Mouse (Mus musculus) cortical plate, adult 2 months (tissue): ENCODE results near the gene Krt35. TPM values are rescaled to one million over a fixed set of nuclear protein-coding genes. Genes with fewer than 3 reads are reported as not detected.

ENCODE experiments used
- H3K27ac ChIP-seq: fragments of 200-500 bp; 2 replicates; pipeline ENCODE4 v1.5.1; 2012; ENCODE audit warnings: low read length, control low read depth, inconsistent platforms; ENCODE audit not compliant: insufficient read depth
- H3K4me1 ChIP-seq: fragments of 200-500 bp; 2 replicates; pipeline ENCODE4 v1.6.1; 2011; ENCODE audit warnings: low read length; ENCODE audit not compliant: control insufficient read depth, insufficient read depth
- H3K4me3 ChIP-seq: fragments of 200-500 bp; 2 replicates; pipeline ENCODE4 v1.5.1; 2011; ENCODE audit warnings: mild to moderate bottlenecking, low read length, control low read depth; ENCODE audit not compliant: insufficient read depth
- CTCF ChIP-seq: fragments of 200-500 bp; IDR thresholded peaks from 2 replicates; pipeline ENCODE4 v1.5.1; 2011; ENCODE audit warnings: mild to moderate bottlenecking, control low read depth, low read length; ENCODE audit not compliant: insufficient read depth; ENCODE audit errors: extremely low read depth
- POLR2A ChIP-seq: fragments of 200-500 bp; IDR thresholded peaks from 2 replicates; pipeline ENCODE4 v1.6.1; 2011; ENCODE audit warnings: mild to moderate bottlenecking, low read length, control low read depth; ENCODE audit not compliant: insufficient read depth; ENCODE audit errors: extremely low read depth
- polyA plus RNA-seq: library from polyadenylated mRNA; depleted of rRNA; stranded (reverse); fragments of >200 nt; gene quantifications from 2 replicates; pipeline ENCODE4 v1.2.3, GENCODE M21; 2012; rRNA removed

The Krt35 gene
- polyA plus RNA-seq: not detected in 2 replicates

DNA sequence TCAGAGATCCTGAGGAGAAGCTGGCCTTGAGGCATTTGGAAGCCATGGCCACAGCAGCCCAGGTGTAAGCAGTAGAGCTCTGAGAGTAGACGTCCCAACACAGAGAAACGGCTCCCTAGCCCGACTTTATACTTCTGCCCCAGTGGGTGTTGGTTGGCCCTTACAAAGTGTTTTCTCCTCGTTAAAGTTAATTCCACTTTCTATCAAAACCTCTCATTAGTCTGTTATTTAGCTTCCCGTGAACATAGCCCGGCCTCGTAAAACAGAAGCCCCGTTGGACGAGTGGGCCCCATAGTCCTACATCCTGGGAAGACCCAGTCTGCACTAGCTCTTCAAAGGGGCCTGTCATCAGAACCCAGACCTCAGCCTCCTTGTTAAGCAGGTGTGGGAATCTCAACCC is at the start of gene Krt35:
Gene Krt35 (minus strand): TSS at position 101 of the 400 bp plus-strand sequence.
- no peaks in the 10 kb centered on the region for H3K4me1 ChIP-seq
- H3K4me3 ChIP-seq: no peak within 1 kb of the TSS
- TF ChIP-seq CTCF (no peak), POLR2A (no peak)
- H3K27ac ChIP-seq: no peak within 1 kb of the TSS

DNA sequence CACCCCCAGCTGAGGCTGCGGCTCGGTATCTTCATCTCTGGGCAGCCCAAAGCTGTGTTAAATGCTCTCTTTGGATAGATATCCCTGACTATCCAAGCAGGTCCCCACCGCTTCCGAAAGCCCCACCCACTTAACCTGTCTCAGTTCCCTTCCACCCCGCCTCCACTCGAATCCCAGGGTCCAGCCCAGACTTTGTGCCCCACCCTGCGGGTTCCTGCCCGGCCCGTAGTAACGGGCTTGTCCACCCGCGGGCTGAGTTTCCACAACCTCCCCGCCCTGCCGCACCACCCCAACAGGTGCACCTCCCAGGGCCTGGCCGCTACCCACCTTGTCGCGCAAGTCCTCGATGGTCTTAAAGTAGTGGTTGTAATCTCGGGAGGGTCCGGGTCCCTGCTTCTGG is 49.1 kb upstream of the Krt35 start:
- TF ChIP-seq CTCF (no peak), POLR2A (no peak)
- H3K27ac ChIP-seq: no peak overlapping the region
- no peaks in the 10 kb centered on the region for H3K4me1 ChIP-seq
- H3K4me3 ChIP-seq: no peak overlapping the region

- no peak for TF ChIP-seq CTCF
- TF ChIP-seq POLR2A: no peak
- Histone ChIP-seq H3K4me3 (no peak overlapping the region), H3K27ac (no peak overlapping the region), H3K4me1 (no peaks in the 10 kb centered on the region)
These were observed 44.9 kb upstream of the Krt35 start for GRCm38 (mm10) chr11:100140966-100141365.

- H3K4me1 ChIP-seq: no peaks in the 10 kb centered on the region
- no peak overlapping the region for H3K27ac ChIP-seq
- TF ChIP-seq CTCF: no peak
- no peak for TF ChIP-seq POLR2A
- H3K4me3 ChIP-seq: no peak overlapping the region
These were observed 43.4 kb upstream of the Krt35 start for GRCm38 (mm10) chr11:100139391-100139790.

- H3K27ac ChIP-seq: no peak overlapping the region
- no peaks in the 10 kb centered on the region for H3K4me1 ChIP-seq
- H3K4me3 ChIP-seq: no peak overlapping the region
- TF ChIP-seq CTCF: no peak
- TF ChIP-seq POLR2A: no peak
These were observed 42.8 kb upstream of the Krt35 start for GRCm38 (mm10) chr11:100138809-100139208.

DNA sequence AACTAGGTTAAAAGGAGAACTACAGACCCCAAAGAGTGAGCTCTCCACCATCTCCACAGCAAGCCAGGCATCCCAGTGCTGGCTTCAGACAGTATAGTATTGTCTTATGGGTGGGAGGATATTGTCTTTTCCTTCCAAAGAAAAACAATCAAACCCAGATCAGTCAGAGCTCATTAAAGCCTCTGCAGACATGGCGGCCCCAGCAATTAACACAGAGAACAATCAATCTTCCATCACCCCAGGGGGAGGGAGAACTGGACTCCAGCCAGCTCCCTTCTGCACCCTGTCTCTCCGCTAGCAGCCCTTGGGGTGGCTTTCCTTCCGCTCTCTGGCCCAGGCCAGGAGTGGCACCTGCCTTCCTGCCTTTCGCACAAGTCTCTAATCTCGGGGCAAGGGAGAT is 41.7 kb upstream of the Krt35 start:
- Histone ChIP-seq H3K4me1 (no peaks in the 10 kb centered on the region), H3K27ac (no peak overlapping the region), H3K4me3 (no peak overlapping the region)
- TF ChIP-seq POLR2A (no peak), CTCF (no peak)

- H3K4me1 ChIP-seq: no peaks in the 10 kb centered on the region
- no peak overlapping the region for H3K4me3 ChIP-seq
- TF ChIP-seq CTCF (no peak), POLR2A (no peak)
- H3K27ac ChIP-seq: no peak overlapping the region
These were observed 40.5 kb upstream of the Krt35 start for GRCm38 (mm10) chr11:100136559-100136958.

DNA sequence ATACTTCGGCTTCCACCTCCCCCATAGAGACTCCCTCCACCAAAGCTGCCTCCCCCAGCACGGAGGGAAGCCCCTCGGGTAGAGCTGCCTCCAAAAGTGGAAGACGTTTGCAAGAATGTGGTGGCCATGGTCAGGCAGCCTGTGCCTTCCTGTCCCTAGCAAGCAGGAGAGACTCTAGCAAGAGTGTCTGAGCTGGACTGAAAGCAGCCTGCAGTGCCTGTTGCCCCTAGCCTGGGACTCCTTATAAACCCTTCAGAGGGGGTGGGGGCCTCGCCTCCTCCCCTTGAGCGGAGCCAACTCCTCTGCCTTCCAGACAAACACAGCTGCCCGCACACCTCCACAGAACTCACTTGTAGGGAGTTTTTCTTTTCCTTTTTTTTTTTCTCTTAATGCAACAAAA is 39.7 kb upstream of the Krt35 start, which contains the start of gene Krt15:
Gene Krt15 (minus strand): TSS at position 198 of the 400 bp plus-strand sequence.
- H3K4me3 ChIP-seq: no peak within 1 kb of the TSS
- no peaks in the 10 kb centered on the region for H3K4me1 ChIP-seq
- TF ChIP-seq POLR2A: no peak
- no peak for TF ChIP-seq CTCF
- no peak within 1 kb of the TSS for H3K27ac ChIP-seq

GRCm38 (mm10) chr11:100124901-100125300 is 28.9 kb upstream of the Krt35 start:
- TF ChIP-seq CTCF (no peak), POLR2A (no peak)

DNA sequence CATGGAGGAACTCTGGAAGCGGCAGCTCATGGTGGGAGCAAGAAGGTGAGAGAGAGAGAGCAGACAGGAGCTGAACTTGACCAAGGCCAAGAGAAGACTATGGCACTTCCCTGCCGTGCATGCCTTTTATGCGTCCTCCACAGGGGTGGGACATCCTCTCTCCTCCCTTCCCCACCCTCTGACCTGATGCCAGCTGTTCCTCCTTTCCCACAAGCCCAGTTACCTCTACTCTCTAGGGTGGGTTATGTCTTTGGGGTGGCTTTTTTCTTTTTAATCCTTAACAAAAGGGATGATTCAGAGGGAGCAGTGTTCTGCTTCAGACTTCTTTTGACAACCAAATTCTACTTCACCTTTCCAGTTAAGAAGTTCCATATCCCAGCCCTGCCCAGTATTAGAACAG is 25.4 kb upstream of the Krt35 start, which contains the start of gene Krt13:
Gene Krt13 (minus strand): TSS at position 101 of the 400 bp plus-strand sequence.
- no peaks in the 10 kb centered on the region for H3K4me1 ChIP-seq
- no peak within 1 kb of the TSS for H3K4me3 ChIP-seq
- TF ChIP-seq CTCF: no peak
- no peak for TF ChIP-seq POLR2A
- H3K27ac ChIP-seq: no peak within 1 kb of the TSS

More at GRCm38 (mm10) chr11:100124901-100125300, 28.9 kb upstream of the Krt35 start:
- no peak overlapping the region for H3K4me3 ChIP-seq
- H3K4me1 ChIP-seq: no peaks in the 10 kb centered on the region
- no peak overlapping the region for H3K27ac ChIP-seq

DNA sequence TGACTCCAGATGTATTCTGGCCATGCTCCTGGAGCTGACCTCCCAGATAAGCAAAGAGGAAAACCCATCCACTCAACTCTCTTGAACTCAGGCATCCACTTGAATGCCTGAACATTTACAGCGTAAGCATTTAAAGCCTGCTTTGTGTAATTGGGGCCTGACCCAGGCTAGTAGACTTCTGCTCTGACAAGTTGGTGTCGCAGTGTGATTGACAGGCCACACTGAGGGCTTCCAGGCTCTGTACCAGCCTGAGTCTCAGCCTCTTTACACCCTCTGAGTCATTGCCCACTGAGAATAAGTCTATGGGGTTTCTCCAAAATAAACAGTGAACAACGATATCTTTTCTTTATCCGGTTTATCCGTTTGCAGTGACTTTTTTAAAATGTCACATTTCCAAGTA is 24.3 kb upstream of the Krt35 start:
- TF ChIP-seq CTCF (no peak), POLR2A (no peak)
- no peaks in the 10 kb centered on the region for H3K4me1 ChIP-seq
- no peak overlapping the region for H3K4me3 ChIP-seq
- no peak overlapping the region for H3K27ac ChIP-seq
